Mouse (Mus musculus) ES-Bruce4 (cell line): Measurements from ENCODE around the gene Tbcd. TPM values are rescaled to one million over a fixed set of nuclear protein-coding genes. Genes with fewer than 3 reads are reported as not detected.

Experiments
- H3K27ac ChIP-seq: 2 replicates; pipeline ENCODE4 v1.5.1; 2012; ENCODE audit warnings: low read length, inconsistent platforms; ENCODE audit not compliant: insufficient read depth
- H3K27me3 ChIP-seq: 2 replicates; pipeline ENCODE4 v1.6.1; 2012; ENCODE audit warnings: mild to moderate bottlenecking, low read length, inconsistent platforms; ENCODE audit not compliant: control insufficient read depth, poor library complexity, insufficient read depth, severe bottlenecking
- H3K36me3 ChIP-seq: 2 replicates; pipeline ENCODE4 v1.6.1; 2012; ENCODE audit warnings: inconsistent platforms, mild to moderate bottlenecking, low read length, moderate library complexity; ENCODE audit not compliant: control insufficient read depth, poor library complexity, insufficient read depth, severe bottlenecking
- H3K4me1 ChIP-seq: one replicate; pipeline ENCODE4 v1.8.1; 2011; ENCODE audit warnings: low read length; ENCODE audit not compliant: control insufficient read depth, insufficient read depth
- H3K4me3 ChIP-seq: 2 replicates; pipeline ENCODE4 v1.5.1; 2011; ENCODE audit warnings: low read depth, mild to moderate bottlenecking, low read length
- H3K9ac ChIP-seq: 2 replicates; pipeline ENCODE4 v1.6.1; 2012; ENCODE audit warnings: low read depth, mild to moderate bottlenecking, inconsistent platforms; ENCODE audit not compliant: poor library complexity, severe bottlenecking
- H3K9me3 ChIP-seq: replicated peaks from 2 replicates; pipeline ENCODE4 v1.6.1; 2012; ENCODE audit warnings: mild to moderate bottlenecking, low read length, inconsistent platforms; ENCODE audit not compliant: control insufficient read depth, poor library complexity, insufficient read depth, severe bottlenecking
- CTCF ChIP-seq: IDR thresholded peaks from one replicate; pipeline ENCODE4 v1.8.1; 2011; ENCODE audit warnings: low read depth, low read length
- EP300 ChIP-seq: IDR thresholded peaks from 2 replicates; pipeline ENCODE4 v1.6.1; 2011; ENCODE audit warnings: low read depth, low read length; ENCODE audit not compliant: insufficient read depth
- POLR2A ChIP-seq: IDR thresholded peaks from one replicate; pipeline ENCODE4 v1.8.1; 2011; ENCODE audit warnings: low read length; ENCODE audit not compliant: insufficient read depth
- polyA plus RNA-seq: library from polyadenylated mRNA; stranded (reverse); fragments of >200 nt; gene quantifications from 2 replicates; pipeline ENCODE4 v1.2.4, GENCODE M21; 2011; ENCODE audit warnings: low read depth; ENCODE audit not compliant: missing spikeins, insufficient read depth, insufficient read length

The Tbcd gene
- polyA plus RNA-seq, 1 experiment: 49.7 TPM

DNA sequence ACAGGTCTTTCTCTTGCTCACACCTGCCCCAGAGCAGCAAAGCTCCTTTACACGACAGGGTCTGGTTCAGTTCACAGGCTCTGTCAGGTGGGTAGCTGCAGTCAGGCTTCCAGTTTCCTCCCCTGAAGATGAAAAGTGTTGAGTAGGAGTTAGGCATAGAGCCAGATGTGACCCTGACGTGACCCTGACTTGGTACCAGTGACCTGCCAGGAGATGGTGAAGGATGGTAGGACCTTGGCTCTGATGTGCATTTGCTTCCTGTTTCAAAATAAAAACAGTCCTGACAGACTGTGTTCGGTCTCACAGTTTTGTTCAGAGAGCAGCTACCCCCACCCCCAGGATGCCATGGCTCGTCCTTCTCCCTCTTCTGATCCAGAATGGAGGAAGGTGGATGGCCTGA lies 90.7 kb downstream of the Tbcd start:
- no peak overlapping the region for H3K27ac ChIP-seq
- 0 out of 2 replicates have a peak, but pooled peaks cover 3% of the 10 kb centered on the region for H3K36me3 ChIP-seq
- no peaks in the 10 kb centered on the region for H3K27me3 ChIP-seq
- TF ChIP-seq EP300 (no peak), POLR2A (no peak), CTCF (no peak)
- no peaks in the 10 kb centered on the region for H3K9me3 ChIP-seq
- no peak overlapping the region for H3K4me3 ChIP-seq
- H3K9ac ChIP-seq: no peak overlapping the region
- H3K4me1 ChIP-seq: no peaks in the 10 kb centered on the region

DNA sequence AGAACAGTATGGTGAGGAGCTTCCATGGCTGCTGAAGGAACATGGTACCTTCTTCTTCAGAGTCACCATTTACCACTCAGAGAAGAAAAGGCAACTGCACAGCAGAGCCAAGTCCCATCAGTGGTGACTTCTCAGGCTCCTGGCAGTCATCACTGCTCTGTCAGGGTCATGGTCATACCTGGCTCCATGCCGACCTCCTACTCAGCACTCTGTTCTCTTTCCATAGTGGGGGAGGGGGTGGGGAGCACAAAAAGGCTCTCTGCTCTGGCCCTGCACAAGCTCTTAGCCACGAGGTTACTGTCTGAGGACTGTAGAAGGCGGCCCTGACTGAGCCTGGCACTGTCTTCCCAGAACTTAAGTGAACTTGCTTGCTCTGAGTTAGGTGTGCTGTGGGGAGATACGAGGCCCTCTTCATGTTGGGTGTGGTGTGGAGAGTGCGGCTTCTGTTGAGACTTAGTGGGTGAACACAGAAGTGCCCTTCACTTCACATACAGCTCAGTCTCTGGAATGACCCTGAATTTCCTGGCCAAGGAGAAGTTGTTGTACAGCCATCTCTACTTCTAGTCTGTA lies 91.6 kb downstream of the Tbcd start:
- H3K4me1 ChIP-seq: no peaks in the 10 kb centered on the region
- 0 out of 2 replicates have a peak, but pooled peaks cover 3% of the 10 kb centered on the region for H3K36me3 ChIP-seq
- no peak overlapping the region for H3K4me3 ChIP-seq
- TF ChIP-seq POLR2A (no peak), EP300 (no peak), CTCF (no peak)
- H3K9me3 ChIP-seq: no peaks in the 10 kb centered on the region
- H3K9ac ChIP-seq: no peak overlapping the region
- no peaks in the 10 kb centered on the region for H3K27me3 ChIP-seq
- H3K27ac ChIP-seq: no peak overlapping the region

DNA sequence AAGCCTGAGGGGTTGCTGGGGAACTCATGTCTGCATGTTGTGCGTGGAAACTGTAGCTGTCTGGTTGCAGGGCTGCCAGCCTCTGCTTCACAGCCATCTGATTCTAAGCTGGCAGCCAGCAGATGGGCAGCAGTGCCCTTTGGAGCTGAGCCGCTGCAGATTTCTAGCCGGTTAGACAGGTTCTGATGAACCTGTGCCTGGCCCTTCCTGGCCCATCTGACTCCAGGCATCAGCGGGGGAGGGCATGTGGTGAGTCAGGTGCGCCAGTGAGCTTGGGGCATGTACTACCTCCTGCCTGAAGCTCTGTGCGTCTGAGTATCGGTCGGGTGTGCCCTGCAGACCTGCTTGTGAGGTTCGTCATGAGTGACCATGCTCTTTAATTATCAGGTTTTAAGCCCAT lies 92.2 kb downstream of the Tbcd start:
- Histone ChIP-seq H3K4me3 (no peak overlapping the region), H3K27me3 (no peaks in the 10 kb centered on the region), H3K4me1 (no peaks in the 10 kb centered on the region), H3K9ac (no peak overlapping the region), H3K9me3 (no peaks in the 10 kb centered on the region), H3K27ac (no peak overlapping the region), H3K36me3 (0 out of 2 replicates have a peak, but pooled peaks cover 3% of the 10 kb centered on the region)
- TF ChIP-seq CTCF: no peak
- TF ChIP-seq POLR2A: no peak
- no peak for TF ChIP-seq EP300

DNA sequence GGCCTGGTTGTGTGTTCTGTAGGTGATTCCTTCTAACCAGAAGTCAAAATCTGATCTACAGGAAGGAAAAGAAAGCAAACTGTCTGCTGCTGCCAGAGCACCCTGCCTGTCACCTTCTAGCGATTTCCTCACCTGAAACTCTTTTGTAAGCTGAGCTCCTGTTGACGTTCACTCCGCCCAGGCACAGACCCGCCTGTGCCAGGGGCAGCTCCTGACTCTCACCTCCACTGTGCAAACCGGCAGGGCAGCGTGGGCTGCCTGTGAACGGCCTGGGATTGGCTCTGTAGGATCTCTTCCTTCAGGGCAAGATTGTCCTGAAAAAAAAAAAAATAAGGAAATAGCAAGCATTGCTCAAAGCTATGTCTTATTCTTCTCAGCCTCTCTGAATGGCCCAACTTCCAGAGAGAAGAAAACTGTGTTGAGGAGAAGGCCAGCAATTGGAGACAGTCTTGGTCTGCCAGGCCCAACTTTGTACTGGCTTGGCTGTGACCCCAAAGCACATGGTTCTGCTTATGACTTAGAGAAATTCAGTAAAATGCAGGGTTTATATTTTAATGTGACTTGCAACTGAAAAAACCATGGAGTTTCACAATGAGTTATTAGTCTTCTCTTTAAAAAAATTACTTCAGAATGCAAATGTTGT lies 93.1 kb downstream of the Tbcd start:
- no peaks in the 10 kb centered on the region for H3K9me3 ChIP-seq
- H3K4me1 ChIP-seq: no peaks in the 10 kb centered on the region
- no peak overlapping the region for H3K9ac ChIP-seq
- no peaks in the 10 kb centered on the region for H3K27me3 ChIP-seq
- no peak overlapping the region for H3K4me3 ChIP-seq
- peak overlapping the region; percentile 8; the same call in 1 of the 2 replicates for H3K27ac ChIP-seq
- TF ChIP-seq POLR2A (no peak), EP300 (no peak), CTCF (no peak)
- H3K36me3 ChIP-seq: 0 out of 2 replicates have a peak, but pooled peaks cover 3% of the 10 kb centered on the region

DNA sequence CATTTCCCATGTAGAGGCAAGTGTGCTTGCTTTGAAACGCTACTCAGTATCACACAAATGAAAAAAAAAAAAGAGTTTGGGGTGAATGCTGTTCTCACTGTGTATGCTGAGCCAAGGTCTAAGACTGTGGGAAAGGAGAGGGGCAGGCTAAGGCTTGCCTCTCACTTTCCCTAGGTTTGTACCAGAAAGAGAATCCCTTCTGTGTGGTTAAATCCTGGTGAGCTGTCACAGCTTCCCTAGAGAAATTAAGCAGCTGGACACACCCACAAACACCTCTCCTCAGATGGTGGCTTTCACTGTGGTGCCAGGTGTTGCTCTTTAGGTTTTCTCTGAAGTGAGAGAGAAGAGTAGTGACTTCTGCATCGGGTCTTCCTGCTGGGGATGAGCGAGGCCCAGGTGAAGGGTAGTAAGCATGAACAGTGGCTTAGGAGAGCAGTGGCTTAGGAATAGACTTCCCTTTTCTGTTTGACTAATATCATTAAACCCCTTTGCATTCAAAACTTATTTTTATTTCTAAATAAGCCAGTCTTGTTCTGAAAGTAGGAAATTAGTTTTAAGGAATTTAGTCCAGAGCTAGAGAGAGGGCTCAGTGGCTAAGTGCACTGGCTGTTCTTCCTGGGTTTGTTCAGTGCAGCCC lies 93.8 kb downstream of the Tbcd start:
- Histone ChIP-seq H3K4me1 (no peaks in the 10 kb centered on the region), H3K27me3 (no peaks in the 10 kb centered on the region), H3K4me3 (no peak overlapping the region), H3K36me3 (0 out of 2 replicates have a peak, but pooled peaks cover 3% of the 10 kb centered on the region), H3K27ac (no peak overlapping the region), H3K9me3 (no peaks in the 10 kb centered on the region), H3K9ac (no peak overlapping the region)
- TF ChIP-seq CTCF (no peak), EP300 (no peak), POLR2A (no peak)

DNA sequence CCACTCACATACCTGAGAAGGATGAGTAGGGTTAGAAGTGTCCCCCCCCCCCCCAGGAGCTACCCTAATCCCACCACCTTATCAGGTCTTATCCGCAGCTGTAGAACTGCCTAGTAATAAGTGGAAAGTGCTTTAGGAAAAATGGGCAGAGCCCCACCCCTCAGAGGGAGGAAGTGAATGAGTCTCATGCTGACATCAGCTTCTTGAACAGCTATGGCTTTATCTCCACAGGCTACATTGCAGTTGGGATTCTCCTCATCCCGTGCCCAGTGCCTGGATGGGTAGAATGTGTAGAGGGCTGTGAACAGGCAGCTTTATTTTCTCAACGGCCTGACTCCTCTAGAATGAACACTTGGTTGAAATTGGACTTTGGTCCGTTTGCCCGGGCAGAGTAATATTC lies 95.5 kb downstream of the Tbcd start:
- Histone ChIP-seq H3K36me3 (no peaks in the 10 kb centered on the region), H3K27ac (no peak overlapping the region), H3K27me3 (no peaks in the 10 kb centered on the region), H3K9ac (no peak overlapping the region), H3K9me3 (no peaks in the 10 kb centered on the region), H3K4me1 (no peaks in the 10 kb centered on the region), H3K4me3 (no peak overlapping the region)
- TF ChIP-seq POLR2A: no peak
- no peak for TF ChIP-seq EP300
- no peak for TF ChIP-seq CTCF
